Mouse (Mus musculus): ENCODE results near the gene Cog1. TPM values are rescaled to one million over a fixed set of nuclear protein-coding genes. Genes with fewer than 3 reads are reported as not detected.

Cog1 gene
- total RNA-seq, 2 experiments from 2014 or later = 18.5 to 19.1 TPM

- intact Hi-C loops (cut with DNase I) = no loop called here
- H3K27ac ChIP-seq = no peak within 1 kb of the TSS
- TF ChIP-seq CTCF (IDR thresholded peaks at IDR 0.05) = no peak
- peak within 1 kb of the TSS; percentile 70 for H3K4me3 ChIP-seq
- peak; percentile 71 for DNase-seq
Observed at GRCm38 (mm10) chr11:113618672-113619419, 30.1 kb upstream of the Cog1 start, which contains the start of gene Sstr2. TSS of gene Sstr2 (plus strand) at chr11:113619342.

DNA sequence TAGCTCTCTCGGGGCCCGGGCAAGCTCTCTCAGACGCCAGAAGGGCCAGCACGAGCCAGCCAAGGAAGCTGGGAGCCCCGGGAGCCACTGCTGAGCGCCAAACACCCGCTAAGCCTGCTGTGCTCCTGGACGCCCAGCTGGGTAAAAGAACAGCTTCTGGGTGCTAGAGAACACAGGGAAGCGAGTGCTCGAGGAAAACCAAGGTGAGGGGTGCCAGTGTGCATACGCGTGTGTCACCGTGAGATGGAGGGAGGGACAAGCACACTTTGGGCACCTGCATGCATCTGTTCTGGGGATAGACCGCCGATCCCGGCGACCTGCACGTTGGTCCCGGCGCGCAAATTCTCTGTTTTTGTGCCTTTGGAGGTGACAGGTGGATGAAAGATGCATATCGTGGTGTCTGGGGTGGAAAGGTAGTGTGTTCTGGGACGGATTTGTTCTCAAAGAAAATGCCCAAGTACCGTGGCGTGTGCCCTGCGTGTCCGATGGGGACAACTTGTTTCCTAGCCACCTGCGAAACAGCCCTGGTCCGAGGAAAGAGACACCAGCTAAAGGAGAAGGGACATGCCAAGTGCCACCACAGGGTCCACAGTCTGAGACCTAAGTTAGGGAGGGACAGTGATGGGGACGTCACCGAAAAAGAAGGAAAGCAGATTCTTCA lies 29.4 kb upstream of the Cog1 start:
- intact Hi-C loops (cut with DNase I) = no loop called here
- no peak overlapping the region for H3K27ac ChIP-seq
- no peak for TF ChIP-seq CTCF (IDR thresholded peaks at IDR 0.05)
- H3K4me3 ChIP-seq = peak overlapping the region; percentile 70
- no peak for DNase-seq

DNA sequence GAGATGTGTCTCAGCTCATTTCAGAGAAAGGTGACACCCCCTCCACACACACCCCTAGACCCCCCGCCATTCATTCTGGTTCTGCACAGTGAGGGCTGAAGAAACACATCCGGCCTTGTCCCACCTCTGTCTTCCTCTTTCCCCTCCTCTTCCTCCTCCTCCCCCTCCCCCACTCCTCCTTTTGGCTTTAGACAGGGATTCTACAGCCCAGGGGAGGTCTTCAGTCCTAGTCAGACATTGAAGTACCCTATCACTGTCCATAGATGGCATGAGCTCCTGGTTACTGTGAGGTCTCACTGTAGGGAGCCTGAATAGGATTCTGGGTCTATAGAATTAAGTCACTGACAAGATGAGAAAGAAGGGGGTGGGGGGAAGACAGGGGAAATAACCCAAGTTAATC lies 28.0 kb upstream of the Cog1 start:
- no peak for DNase-seq
- intact Hi-C loops (cut with DNase I) = no loop called here
- Histone ChIP-seq H3K4me3 (no peak overlapping the region), H3K27ac (no peak overlapping the region)
- TF ChIP-seq CTCF (IDR thresholded peaks at IDR 0.05) = no peak

GRCm38 (mm10) chr11:113622028-113622427 lies 26.9 kb upstream of the Cog1 start:
- intact Hi-C loops (cut with DNase I) = no loop called here
- no peak overlapping the region for H3K27ac ChIP-seq
- no peak for TF ChIP-seq CTCF (IDR thresholded peaks at IDR 0.05)
- DNase-seq = no peak
- H3K4me3 ChIP-seq = no peak overlapping the region

- no peak overlapping the region for H3K4me3 ChIP-seq
- TF ChIP-seq CTCF (IDR thresholded peaks at IDR 0.05) = no peak
- intact Hi-C loops (cut with DNase I) = no loop called here
- no peak for DNase-seq
- H3K27ac ChIP-seq = no peak overlapping the region
Observed at GRCm38 (mm10) chr11:113625437-113625836, 23.5 kb upstream of the Cog1 start.

DNA sequence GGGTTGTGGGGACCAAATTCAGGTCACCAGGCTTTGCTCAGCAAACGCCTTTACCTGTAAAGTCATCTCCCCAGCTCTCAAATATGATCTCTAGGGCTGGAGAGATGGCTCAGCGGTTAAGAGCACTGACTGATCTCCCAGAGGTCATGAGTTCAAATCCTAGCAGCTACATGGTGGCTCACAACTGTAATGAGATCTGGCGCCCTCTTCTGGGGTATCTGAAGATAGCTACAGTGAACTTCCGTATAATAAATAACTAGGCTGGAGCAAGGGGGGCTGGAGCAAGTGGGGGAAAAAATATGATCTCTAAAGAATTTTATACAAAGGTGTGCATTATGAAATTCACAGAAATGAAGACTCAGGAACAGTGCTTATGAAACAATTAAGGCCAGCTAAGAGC lies 21.2 kb upstream of the Cog1 start:
- peak; percentile 49 for TF ChIP-seq CTCF (IDR thresholded peaks at IDR 0.05)
- no peak for DNase-seq
- Histone ChIP-seq H3K4me3 (no peak overlapping the region), H3K27ac (no peak overlapping the region)
- intact Hi-C loops (cut with DNase I) = no loop called here

DNA sequence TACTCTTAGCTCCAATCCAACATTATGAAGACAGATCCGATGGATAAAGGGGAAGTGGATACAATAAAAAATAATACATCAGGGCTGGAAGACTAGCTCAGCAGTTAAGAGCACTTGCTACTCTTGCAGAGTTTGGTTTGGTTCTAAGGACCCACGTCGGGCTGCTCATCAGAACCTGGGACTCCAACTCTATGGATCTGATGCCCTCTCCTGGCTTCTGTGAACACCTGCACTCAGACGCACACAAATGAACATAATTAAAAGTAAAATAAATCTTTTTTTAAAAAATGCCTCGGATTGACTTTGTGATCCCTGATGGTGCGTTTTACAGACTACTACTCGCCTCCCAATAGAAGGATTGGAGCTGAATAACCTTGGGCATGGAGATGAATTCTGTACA lies 18.3 kb upstream of the Cog1 start:
- peak; percentile 36; the same call in 1 of the 2 replicates for TF ChIP-seq CTCF (IDR thresholded peaks at IDR 0.05)
- no peak overlapping the region for H3K27ac ChIP-seq
- H3K4me3 ChIP-seq = no peak overlapping the region
- intact Hi-C loops (cut with DNase I) = no loop called here
- DNase-seq = no peak

GRCm38 (mm10) chr11:113631302-113631701 lies 17.7 kb upstream of the Cog1 start:
- intact Hi-C loops (cut with DNase I) = no loop called here
- DNase-seq = no peak
- no peak for TF ChIP-seq CTCF (IDR thresholded peaks at IDR 0.05)
- H3K27ac ChIP-seq = no peak overlapping the region
- no peak overlapping the region for H3K4me3 ChIP-seq

GRCm38 (mm10) chr11:113631862-113632261 lies 17.1 kb upstream of the Cog1 start:
- Histone ChIP-seq H3K27ac (no peak overlapping the region), H3K4me3 (no peak overlapping the region)
- no peak for TF ChIP-seq CTCF (IDR thresholded peaks at IDR 0.05)
- DNase-seq = no peak
- intact Hi-C loops (cut with DNase I) = no loop called here

DNA sequence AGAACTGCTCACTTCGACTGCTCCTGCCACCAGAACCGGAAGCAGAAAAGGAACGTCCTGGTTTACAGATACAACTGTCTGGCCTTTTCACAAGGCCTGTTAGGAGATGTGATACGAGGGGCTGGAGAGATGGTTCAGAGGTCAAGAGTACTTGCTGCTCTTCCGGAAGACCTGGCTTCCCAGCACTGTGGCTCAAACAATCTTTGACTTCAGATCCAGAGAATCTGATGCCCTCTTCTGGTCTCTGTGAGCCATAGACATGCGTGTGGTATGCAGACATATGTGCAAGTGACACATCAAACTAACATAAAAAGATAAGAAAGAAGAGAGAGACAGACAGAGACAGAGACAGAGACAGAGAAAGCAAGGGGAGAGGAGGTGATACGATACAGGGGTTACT lies 16.7 kb upstream of the Cog1 start:
- intact Hi-C loops (cut with DNase I) = no loop called here

GRCm38 (mm10) chr11:113633398-113633797 lies 15.6 kb upstream of the Cog1 start:
- no peak overlapping the region for H3K4me3 ChIP-seq
- TF ChIP-seq CTCF (IDR thresholded peaks at IDR 0.05) = no peak
- intact Hi-C loops (cut with DNase I) = no loop called here
- H3K27ac ChIP-seq = no peak overlapping the region
- DNase-seq = no peak

More for the DNA sequence above, 16.7 kb upstream of the Cog1 start:
- Histone ChIP-seq H3K27ac (no peak overlapping the region), H3K4me3 (no peak overlapping the region)
- TF ChIP-seq CTCF (IDR thresholded peaks at IDR 0.05) = no peak
- no peak for DNase-seq

DNA sequence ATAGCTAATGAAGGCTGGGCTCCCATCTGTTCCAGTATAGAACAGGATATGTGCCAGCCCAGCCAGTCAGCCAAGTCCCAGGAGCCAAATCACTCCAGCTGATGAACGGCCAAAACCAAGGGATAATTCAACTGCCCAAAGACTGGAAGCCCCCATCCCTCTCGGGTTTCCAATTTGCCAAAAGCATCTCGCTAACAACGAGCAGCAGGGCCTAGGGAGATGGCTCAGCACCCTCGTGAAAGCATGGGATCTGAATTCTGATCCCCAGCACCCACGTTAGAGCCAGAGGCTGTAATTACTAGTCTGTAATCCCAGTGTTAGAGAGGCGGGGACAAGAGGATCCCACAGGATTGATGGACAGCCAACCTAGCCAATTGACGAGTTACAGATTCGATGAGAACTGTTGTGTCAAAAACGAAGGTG lies 14.3 kb upstream of the Cog1 start:
- TF ChIP-seq CTCF (IDR thresholded peaks at IDR 0.05) = no peak
- DNase-seq = no peak
- Histone ChIP-seq H3K4me3 (no peak overlapping the region), H3K27ac (no peak overlapping the region)
- intact Hi-C loops (cut with DNase I) = no loop called here

DNA sequence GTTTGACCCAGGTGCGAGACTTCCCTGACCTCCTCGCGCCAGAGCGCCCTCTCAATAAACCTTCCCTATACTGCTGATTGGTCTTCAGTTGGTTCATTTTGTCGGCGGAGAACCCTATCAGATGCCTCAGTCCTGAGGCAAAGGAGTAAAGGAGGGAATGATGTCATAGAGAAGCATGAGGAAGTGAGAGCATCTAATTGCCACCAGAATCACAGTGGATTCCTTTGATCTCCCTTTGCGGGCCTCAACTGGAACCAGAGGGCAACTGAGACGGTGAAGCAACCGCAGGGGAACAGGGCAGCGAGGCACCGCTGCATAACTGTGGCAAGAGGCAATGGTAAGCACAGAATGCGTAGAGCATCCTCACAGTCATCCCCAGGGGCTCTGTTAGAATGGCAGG lies 10.3 kb upstream of the Cog1 start:
- no peak for TF ChIP-seq CTCF (IDR thresholded peaks at IDR 0.05)
- no peak for DNase-seq
- no peak overlapping the region for H3K4me3 ChIP-seq
- no peak overlapping the region for H3K27ac ChIP-seq
- intact Hi-C loops (cut with DNase I) = no loop called here
